Mouse (Mus musculus) heart, postnatal 10 days (tissue): Measurements from ENCODE around the gene Med27. TPM values are rescaled to one million over a fixed set of nuclear protein-coding genes. Genes with fewer than 3 reads are reported as not detected.
"Not testable (repeated sequence)": the region's sequence is repeated elsewhere in the genome, so short reads cannot be mapped to it uniquely, and the experiment has no call there.

Source experiments
- DNase-seq, 2 experiments: peaks; one replicate each; pipeline ENCODE4 v3.0.0; 2021
- intact Hi-C: fragments of 180-260 bp; cut with DNase I; formaldehyde crosslinking; loops from one replicate; pipeline ENCODE4 v1.15.1; 2025
- total RNA-seq, 2 experiments: library from RNA; stranded (reverse); gene quantifications; 2 replicates each; pipeline ENCODE4 v1.2.3; 2021

Gene Med27
- total RNA-seq, 2 experiments from 2014 or later: 18.9 to 23.3 TPM

- intact Hi-C loops: no loop called here
- DNase-seq: no peak
Observed at GRCm38 (mm10) chr2:29513131-29513530, 166.5 kb downstream of the Med27 start.

GRCm38 (mm10) chr2:29514836-29515235 lies 168.2 kb downstream of the Med27 start:
- DNase-seq: no peak
- intact Hi-C loops: no loop called here

GRCm38 (mm10) chr2:29515831-29516447 lies 169.3 kb downstream of the Med27 start:
- intact Hi-C loops: no loop called here
- DNase-seq: peak; percentile 75 to 81

GRCm38 (mm10) chr2:29516621-29517170 lies 170.1 kb downstream of the Med27 start:
- no peak for DNase-seq
- intact Hi-C loops: no loop called here

- intact Hi-C loops: no loop called here
- DNase-seq: no peak
Observed at GRCm38 (mm10) chr2:29519402-29519801, 172.8 kb downstream of the Med27 start.

GRCm38 (mm10) chr2:29520206-29520605 lies 173.6 kb downstream of the Med27 start:
- intact Hi-C loops: no loop called here
- no peak for DNase-seq

- intact Hi-C loops: no loop called here
- no peak for DNase-seq
Observed at GRCm38 (mm10) chr2:29521486-29521885, 174.9 kb downstream of the Med27 start.

GRCm38 (mm10) chr2:29523918-29524811 lies 177.5 kb downstream of the Med27 start:
- peak in 1 of 2 experiments; percentile 31 for DNase-seq
- intact Hi-C loops: no loop called here

GRCm38 (mm10) chr2:29525273-29525805 lies 178.7 kb downstream of the Med27 start:
- intact Hi-C loops: no loop called here
- no peak for DNase-seq

- intact Hi-C loops: no loop called here
Observed at GRCm38 (mm10) chr2:29526266-29526665, 179.6 kb downstream of the Med27 start.

GRCm38 (mm10) chr2:29527480-29527879 lies 180.9 kb downstream of the Med27 start:
- DNase-seq, intact Hi-C loops: not testable (repeated sequence)

More at GRCm38 (mm10) chr2:29526266-29526665, 179.6 kb downstream of the Med27 start:
- peak; percentile 83 to 87 for DNase-seq

- intact Hi-C loops: no loop called here
Observed at GRCm38 (mm10) chr2:29528811-29529210, 182.2 kb downstream of the Med27 start.

GRCm38 (mm10) chr2:29529788-29530187 lies 183.2 kb downstream of the Med27 start:
- intact Hi-C loops, DNase-seq: not testable (repeated sequence)

More at GRCm38 (mm10) chr2:29528811-29529210, 182.2 kb downstream of the Med27 start:
- no peak for DNase-seq

- DNase-seq: no peak
- intact Hi-C loops: no loop called here
Observed at GRCm38 (mm10) chr2:29532173-29532572, 185.6 kb downstream of the Med27 start.

- DNase-seq: no peak
- intact Hi-C loops: no loop called here
Observed at GRCm38 (mm10) chr2:29532921-29533320, 186.3 kb downstream of the Med27 start.

GRCm38 (mm10) chr2:29535566-29536244 lies 189.1 kb downstream of the Med27 start:
- intact Hi-C loops: no loop called here
- no peak for DNase-seq

GRCm38 (mm10) chr2:29536481-29536880 lies 189.9 kb downstream of the Med27 start:
- intact Hi-C loops: no loop called here
- no peak for DNase-seq

GRCm38 (mm10) chr2:29537334-29537733 lies 190.7 kb downstream of the Med27 start:
- no peak for DNase-seq
- intact Hi-C loops: no loop called here

- intact Hi-C loops: no loop called here
Observed at GRCm38 (mm10) chr2:29542039-29542438, 195.4 kb downstream of the Med27 start.

GRCm38 (mm10) chr2:29546571-29546970 lies 200.0 kb downstream of the Med27 start:
- DNase-seq: no peak
- intact Hi-C loops: no loop called here

More at GRCm38 (mm10) chr2:29542039-29542438, 195.4 kb downstream of the Med27 start:
- no peak for DNase-seq
